Mouse (Mus musculus): Measurements from ENCODE around the gene Zdhhc17. TPM values are rescaled to one million over a fixed set of nuclear protein-coding genes. Genes with fewer than 3 reads are reported as not detected.

Zdhhc17 gene
- total RNA-seq, 2 experiments from 2014 or later: 24.8 to 27.7 TPM

DNA sequence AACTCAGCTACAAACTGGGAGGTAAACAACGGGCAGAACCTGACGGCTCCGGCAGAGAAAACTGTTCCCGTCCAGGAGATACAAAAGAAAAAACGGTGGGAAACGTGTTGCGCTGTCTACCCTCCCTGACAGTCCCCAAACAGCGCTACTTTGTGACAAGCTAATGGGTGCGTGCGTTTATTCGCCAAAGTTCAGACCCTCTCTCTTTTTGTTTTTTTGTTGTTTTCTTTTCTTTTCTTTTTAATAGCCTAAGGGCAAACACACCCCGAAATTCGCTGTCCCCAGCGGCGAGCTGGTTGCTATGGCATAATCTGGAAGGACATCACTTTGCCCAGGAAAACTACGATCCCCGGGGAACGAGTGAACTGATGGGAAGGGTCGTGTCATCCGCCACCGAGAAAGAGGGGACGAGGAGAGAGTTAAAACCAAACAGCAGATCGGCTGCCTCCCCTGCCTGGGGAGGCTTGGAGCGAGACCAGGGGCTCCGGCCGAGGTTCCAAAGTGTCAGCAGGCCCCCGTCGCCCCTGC, 763 bp downstream of the Zdhhc17 start:
- DNase-seq (ENCODE audit: low spot score): no peak
- intact Hi-C loops (cut with DNase I): loop anchor here (5.0 kb wide), 1 partner anchor 88 kb away; no protein-coding TSS in a partner anchor

DNA sequence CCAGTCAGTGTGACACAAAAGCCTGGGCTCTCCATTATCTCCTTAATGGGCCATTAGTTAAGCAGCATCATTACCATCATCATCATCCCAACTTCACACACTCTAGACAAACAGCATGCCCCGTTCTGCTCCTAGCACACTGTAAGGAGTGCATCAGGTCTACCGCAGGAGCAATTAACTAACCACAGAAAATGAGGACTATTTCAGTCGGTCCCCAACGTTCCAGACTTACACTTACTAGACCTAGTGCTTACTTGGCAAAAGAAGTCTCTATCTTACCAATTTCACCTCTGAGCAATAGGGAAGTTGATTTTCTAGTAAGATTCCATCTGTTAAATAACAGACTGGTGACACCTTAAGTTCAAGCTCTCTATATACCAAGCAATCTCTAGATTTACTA, 2.3 kb downstream of the Zdhhc17 start:
- no peak for DNase-seq (ENCODE audit: low spot score)
- intact Hi-C loops (cut with DNase I): loop anchor here (5.0 kb wide), 1 partner anchor 90 kb away; no protein-coding TSS in a partner anchor

GRCm38 (mm10) chr10:111005611-111006488, 4.1 kb downstream of the Zdhhc17 start:
- intact Hi-C loops (cut with DNase I): loop anchor here (5.0 kb wide), 1 partner anchor 91 kb away; no protein-coding TSS in a partner anchor

GRCm38 (mm10) chr10:111004220-111004619, 5.7 kb downstream of the Zdhhc17 start:
- DNase-seq (ENCODE audit: low spot score): no peak
- intact Hi-C loops (cut with DNase I): no loop called here

More at GRCm38 (mm10) chr10:111005611-111006488, 4.1 kb downstream of the Zdhhc17 start:
- no peak for DNase-seq (ENCODE audit: low spot score)

DNA sequence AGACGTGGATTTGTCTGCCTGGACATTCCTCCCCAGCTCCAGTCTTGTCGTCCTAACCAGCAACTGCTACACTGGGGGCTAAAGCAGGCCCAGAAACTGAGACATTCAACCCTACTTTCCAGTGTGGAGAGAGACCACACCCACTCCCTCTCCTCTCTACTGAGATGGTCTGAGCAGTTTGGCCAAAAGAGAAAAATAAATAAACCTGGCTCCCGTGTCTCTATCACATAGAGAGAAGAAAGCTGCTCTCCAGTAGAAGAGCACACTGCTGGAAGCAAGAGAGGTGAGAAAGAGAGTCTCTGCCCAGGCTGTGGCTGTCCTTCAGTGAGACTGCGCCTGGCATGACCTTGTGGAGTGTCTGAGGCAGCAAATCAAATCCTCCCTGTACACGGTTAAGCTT, 10.7 kb downstream of the Zdhhc17 start:
- DNase-seq (ENCODE audit: low spot score): no peak
- intact Hi-C loops (cut with DNase I): loop anchor here (10.0 kb wide), 1 partner anchor 296 kb away; the partner anchor contains the start of gene Bbs10

DNA sequence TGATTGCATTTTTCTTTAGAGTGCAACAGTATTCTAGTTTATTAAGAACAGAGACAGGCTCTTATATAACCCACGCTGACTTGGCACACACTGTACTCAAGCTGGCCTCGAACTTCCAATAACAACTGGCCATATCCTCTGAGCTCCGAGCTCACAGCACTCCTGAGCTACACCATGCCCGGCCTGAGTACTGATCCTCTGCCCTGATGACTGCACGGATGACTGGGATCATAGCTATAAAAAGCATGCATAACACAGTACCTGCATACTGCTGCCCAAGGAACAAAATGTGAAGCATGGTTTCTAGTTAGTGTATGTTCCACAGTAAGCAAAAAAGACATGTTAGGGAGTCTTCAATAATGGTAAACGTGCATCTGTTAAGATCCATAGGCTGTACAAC, 12.8 kb downstream of the Zdhhc17 start:
- intact Hi-C loops (cut with DNase I): loop anchor here (10.0 kb wide), 1 partner anchor 298 kb away; the partner anchor contains the start of gene Bbs10
- DNase-seq (ENCODE audit: low spot score): no peak

DNA sequence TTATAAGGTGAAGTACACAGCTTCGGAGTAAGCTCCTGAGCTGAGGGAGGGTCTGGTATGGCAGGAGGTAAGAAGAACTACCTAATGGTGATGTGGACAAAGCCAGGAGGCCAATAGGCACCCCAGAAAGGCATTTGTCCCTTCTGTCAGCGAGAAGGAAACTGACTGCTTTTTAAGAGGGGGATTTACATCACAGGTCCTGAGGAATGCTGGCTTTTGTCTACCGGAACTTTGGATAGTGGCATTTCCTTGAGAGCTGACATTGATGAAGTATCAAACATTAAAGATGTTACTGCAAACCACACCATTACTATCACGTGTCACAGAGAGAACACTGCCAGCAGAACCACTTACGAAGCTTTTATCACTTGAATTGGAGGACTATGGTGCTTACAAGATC, 15.2 kb downstream of the Zdhhc17 start:
- intact Hi-C loops (cut with DNase I): loop anchor here (10.0 kb wide), 1 partner anchor 300 kb away; the partner anchor contains the start of gene Bbs10
- DNase-seq (ENCODE audit: low spot score): no peak

DNA sequence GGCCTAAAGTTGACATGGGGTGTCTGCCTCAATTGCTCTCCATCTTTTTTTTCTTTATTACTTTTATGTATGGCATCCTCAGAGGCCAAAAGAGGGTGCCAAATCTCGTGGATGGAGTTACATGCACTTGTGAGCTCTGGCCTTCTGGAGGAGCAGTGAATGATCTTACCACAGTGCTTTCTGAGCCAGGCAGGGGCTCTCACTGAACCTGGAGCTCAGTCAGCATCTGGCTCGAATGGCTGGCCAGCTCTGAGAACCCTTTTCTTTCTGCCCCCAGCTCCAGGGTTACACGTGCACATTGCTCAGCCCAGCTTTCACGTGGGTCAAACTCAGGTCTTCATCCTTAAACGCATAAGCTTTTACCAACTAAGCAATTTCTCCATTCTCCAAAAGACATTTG, 16.7 kb downstream of the Zdhhc17 start:
- intact Hi-C loops (cut with DNase I): loop anchor here (10.0 kb wide), 1 partner anchor 302 kb away; the partner anchor contains the start of gene Bbs10
- DNase-seq (ENCODE audit: low spot score): no peak

DNA sequence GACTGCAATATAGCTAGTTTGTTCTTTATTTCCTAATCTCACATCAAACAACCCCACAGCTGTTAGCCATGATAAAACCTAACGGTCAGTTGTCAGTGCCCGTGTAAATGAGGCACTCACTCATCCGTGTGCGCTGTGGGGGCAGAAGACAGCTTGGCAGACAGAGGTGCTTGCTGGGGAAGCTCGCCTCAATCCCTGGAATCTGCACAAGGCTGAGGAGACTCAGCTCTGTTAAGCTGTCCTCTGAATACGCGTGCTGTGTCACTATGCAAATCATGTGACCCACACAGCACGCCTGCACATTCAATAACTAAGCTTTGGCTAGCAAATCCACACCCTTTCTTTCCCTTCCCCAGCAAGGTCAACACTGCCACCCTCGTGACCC, 17.9 kb downstream of the Zdhhc17 start:
- intact Hi-C loops (cut with DNase I): loop anchor here (10.0 kb wide), 1 partner anchor 303 kb away; the partner anchor contains the start of gene Bbs10
- DNase-seq (ENCODE audit: low spot score): no peak

DNA sequence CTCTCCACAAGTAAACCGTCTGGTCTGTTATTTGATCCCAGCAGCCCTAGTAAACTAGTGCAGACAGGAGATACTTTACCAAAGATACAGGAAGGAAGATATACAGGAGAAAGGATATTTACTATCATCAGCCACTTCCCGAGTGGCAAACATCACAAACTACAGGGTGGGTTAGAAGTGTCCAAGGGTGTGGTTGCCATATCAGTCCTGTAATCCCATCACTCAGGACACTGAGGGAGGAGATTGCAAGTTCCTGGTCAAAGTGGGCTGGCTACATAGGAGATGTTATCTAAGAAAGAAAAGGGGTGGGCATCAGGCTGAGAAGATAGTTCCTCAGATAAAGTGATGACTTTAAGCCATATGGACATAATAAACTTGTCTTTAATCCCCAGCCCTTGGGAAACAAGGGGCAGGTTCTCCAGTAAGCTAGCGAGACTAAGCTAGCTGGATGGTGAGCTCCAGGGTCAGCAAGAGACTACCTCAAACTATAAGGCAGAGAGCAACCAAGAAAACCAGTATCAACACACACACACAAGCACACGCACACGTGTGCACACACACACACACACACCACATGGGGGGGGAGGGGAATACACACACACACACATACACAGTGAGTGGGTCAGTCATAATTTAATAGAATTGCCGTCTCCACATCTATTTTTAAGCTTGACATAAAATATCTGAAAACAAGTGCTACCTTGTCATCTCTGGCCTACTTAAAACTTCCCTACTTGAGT, 18.5 kb downstream of the Zdhhc17 start:
- no peak for DNase-seq (ENCODE audit: low spot score)
- intact Hi-C loops (cut with DNase I): loop anchor here (10.0 kb wide), 1 partner anchor 303 kb away; the partner anchor contains the start of gene Bbs10

DNA sequence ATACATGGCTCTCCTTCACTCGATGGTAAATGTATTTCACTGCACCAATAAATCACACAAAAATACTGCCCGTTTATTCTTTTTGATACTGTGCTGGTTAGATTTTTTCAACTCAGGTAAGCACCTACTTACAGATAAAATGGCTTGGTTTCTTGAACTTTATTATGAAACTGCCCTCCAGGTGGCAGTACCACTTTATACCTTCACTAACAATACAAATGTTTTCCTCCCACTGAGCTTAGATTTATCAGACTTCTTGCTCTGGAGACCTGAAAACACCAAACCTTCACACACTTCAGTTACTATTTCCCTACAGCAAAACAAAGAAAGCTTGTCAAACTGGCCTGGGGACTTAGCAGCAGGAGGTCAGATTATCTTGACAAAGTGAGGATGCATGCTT, 20.2 kb downstream of the Zdhhc17 start:
- intact Hi-C loops (cut with DNase I): loop anchor here (2.0 to 10.0 kb wide), 2 partner anchors 111 to 305 kb away; partner anchors contain the start of gene Bbs10
- DNase-seq (ENCODE audit: low spot score): no peak

DNA sequence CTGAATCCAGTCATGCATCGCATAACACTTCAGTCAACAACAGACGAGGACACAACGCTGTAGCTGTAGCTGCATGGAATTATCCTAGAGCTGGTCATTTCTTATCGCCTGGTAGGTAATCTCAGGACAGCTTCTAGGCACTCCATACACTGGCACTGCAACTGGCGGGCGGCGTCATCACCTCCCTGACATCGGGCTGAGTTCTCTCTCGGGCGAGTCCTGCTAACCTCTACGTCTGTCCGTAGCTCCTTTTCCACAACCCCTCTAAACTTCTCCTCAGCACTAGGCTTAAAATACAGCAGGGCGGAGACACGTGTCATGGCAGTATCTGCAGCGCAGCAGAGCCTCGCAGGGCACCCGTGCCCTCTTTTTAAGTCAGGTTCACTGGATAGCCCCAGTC, 23.3 kb downstream of the Zdhhc17 start:
- no peak for DNase-seq (ENCODE audit: low spot score)
- intact Hi-C loops (cut with DNase I): no loop called here

- intact Hi-C loops (cut with DNase I): no loop called here
- no peak for DNase-seq (ENCODE audit: low spot score)
These were observed 27.2 kb downstream of the Zdhhc17 start for GRCm38 (mm10) chr10:110982771-110983170.

GRCm38 (mm10) chr10:110980441-110980840, 29.5 kb downstream of the Zdhhc17 start:
- DNase-seq (ENCODE audit: low spot score): no peak
- intact Hi-C loops (cut with DNase I): no loop called here

DNA sequence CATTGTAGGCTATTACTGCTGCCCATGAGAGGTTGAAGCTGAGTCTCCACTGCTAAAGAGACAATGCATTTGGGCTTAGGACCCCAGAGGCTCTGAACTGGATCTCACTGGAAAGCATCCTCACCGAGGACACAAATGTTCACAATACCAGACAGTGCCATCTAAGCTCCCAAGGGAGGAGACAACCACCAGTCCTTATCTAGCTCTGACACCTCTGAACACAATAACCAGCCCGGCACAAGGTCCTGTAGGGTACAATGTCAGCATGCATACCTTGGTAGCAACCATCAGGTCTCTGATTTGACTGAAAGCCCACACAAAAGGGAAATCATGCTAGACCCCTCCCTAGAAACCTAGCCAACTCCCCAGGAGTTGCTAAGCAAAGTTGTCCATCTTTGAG, 30.5 kb downstream of the Zdhhc17 start:
- intact Hi-C loops (cut with DNase I): loop anchor here (5.0 kb wide), 1 partner anchor 188 kb away; no protein-coding TSS in a partner anchor
- DNase-seq (ENCODE audit: low spot score): no peak

- intact Hi-C loops (cut with DNase I): loop anchor here (2.0 to 5.0 kb wide), 2 partner anchors 183 to 190 kb away; no protein-coding TSS in a partner anchor
- no peak for DNase-seq (ENCODE audit: low spot score)
These were observed 32.6 kb downstream of the Zdhhc17 start for GRCm38 (mm10) chr10:110977379-110977778.

DNA sequence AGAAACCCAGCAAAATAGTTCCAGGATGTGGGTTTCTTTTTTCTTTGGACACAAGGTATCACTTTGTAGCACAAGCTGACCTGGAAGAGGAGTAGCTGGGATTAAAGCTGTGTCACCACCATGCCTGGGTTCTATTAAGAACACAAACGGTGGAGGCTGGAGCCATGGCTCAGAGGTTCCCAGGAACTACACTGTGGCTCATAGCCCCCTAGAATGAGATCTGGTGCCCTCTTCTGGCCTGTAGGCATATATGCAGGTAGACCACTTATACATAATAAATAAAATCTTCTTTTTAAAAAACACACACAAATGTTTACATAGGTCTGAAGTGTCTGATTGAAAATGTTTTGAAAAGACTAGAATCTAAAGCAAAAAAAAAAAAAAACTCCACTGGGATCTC, 33.9 kb downstream of the Zdhhc17 start:
- no peak for DNase-seq (ENCODE audit: low spot score)
- intact Hi-C loops (cut with DNase I): loop anchor here (2.0 to 5.0 kb wide), 2 partner anchors 181 to 191 kb away; no protein-coding TSS in a partner anchor

- DNase-seq (ENCODE audit: low spot score): no peak
- intact Hi-C loops (cut with DNase I): loop anchor here (5.0 kb wide), 1 partner anchor 192 kb away; no protein-coding TSS in a partner anchor
These were observed 35.1 kb downstream of the Zdhhc17 start for GRCm38 (mm10) chr10:110974885-110975284.

DNA sequence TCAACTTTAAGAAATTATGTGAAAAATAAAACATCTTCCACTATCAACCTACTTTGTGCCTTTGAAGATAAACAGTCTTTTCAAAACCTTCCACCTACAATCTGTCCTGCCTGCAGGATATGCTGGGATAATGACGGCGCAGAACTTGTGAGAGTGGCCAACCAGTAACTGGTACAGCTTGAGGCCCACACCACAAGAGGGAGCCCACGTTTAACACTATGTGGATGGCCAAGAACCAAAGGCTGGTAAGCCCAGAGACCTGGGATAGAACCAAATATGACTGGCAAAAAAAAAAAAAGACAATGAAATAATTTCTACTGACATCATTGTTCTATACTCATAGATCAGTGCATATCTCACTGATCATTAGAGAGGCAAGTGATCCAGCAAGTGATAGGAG, 35.5 kb downstream of the Zdhhc17 start:
- DNase-seq (ENCODE audit: low spot score): no peak
- intact Hi-C loops (cut with DNase I): no loop called here

- intact Hi-C loops (cut with DNase I): no loop called here
- DNase-seq (ENCODE audit: low spot score): no peak
These were observed 37.9 kb downstream of the Zdhhc17 start for GRCm38 (mm10) chr10:110971998-110972397.

Measured in heart, postnatal 25 days (tissue).